Mouse (Mus musculus): ENCODE measurements at regions not wholly inside any gene's neighbourhood (a gene's known extent, or its start where the extent isn't known, plus 50 kb on each side); places are given as distances from the start of the nearest gene placed in this dataset.
"Not testable (repeated sequence)": the region's sequence is repeated elsewhere in the genome, so short reads cannot be mapped to it uniquely, and the experiment has no call there.

- intact Hi-C loops (cut with DNase I), result no loop called here
- Histone ChIP-seq H3K4me3 (no peak overlapping the region), H3K27ac (no peak overlapping the region)
- TF ChIP-seq CTCF (IDR thresholded peaks at IDR 0.05), result no peak
- DNase-seq, result no peak
These were observed 117.2 kb downstream of the Alg10b start for GRCm38 (mm10) chr15:90341261-90341660.

GRCm38 (mm10) chr15:90343771-90344170 lies 119.7 kb downstream of the Alg10b start:
- intact Hi-C loops (cut with DNase I), result no loop called here
- Histone ChIP-seq H3K4me3 (no peak overlapping the region), H3K27ac (no peak overlapping the region)
- TF ChIP-seq CTCF (IDR thresholded peaks at IDR 0.05), result no peak
- no peak for DNase-seq

GRCm38 (mm10) chr15:90344956-90345355 lies 120.8 kb downstream of the Alg10b start:
- Histone ChIP-seq H3K4me3 (no peak overlapping the region), H3K27ac (no peak overlapping the region)
- DNase-seq, result no peak
- intact Hi-C loops (cut with DNase I), result no loop called here
- TF ChIP-seq CTCF (IDR thresholded peaks at IDR 0.05), result no peak

- no peak for DNase-seq
- H3K4me3 ChIP-seq, result no peak overlapping the region
- TF ChIP-seq CTCF (IDR thresholded peaks at IDR 0.05), result no peak
- intact Hi-C loops (cut with DNase I), result no loop called here
- no peak overlapping the region for H3K27ac ChIP-seq
These were observed 122.1 kb downstream of the Alg10b start for GRCm38 (mm10) chr15:90346162-90346561.

GRCm38 (mm10) chr15:90346757-90347156 lies 122.6 kb downstream of the Alg10b start:
- no peak overlapping the region for H3K4me3 ChIP-seq

GRCm38 (mm10) chr15:90351898-90352297 lies 127.8 kb downstream of the Alg10b start:
- H3K27ac ChIP-seq, result no peak overlapping the region
- DNase-seq, result no peak
- no peak overlapping the region for H3K4me3 ChIP-seq
- intact Hi-C loops (cut with DNase I), result no loop called here
- no peak for TF ChIP-seq CTCF (IDR thresholded peaks at IDR 0.05)

More at GRCm38 (mm10) chr15:90346757-90347156, 122.6 kb downstream of the Alg10b start:
- intact Hi-C loops (cut with DNase I), result no loop called here
- DNase-seq, result no peak
- TF ChIP-seq CTCF (IDR thresholded peaks at IDR 0.05), result no peak
- no peak overlapping the region for H3K27ac ChIP-seq

GRCm38 (mm10) chr15:90365656-90366055 lies 141.5 kb downstream of the Alg10b start:
- intact Hi-C loops (cut with DNase I), result no loop called here
- no peak for TF ChIP-seq CTCF (IDR thresholded peaks at IDR 0.05)

GRCm38 (mm10) chr15:90377959-90378358 lies 153.8 kb downstream of the Alg10b start:
- Histone ChIP-seq H3K4me3 (no peak overlapping the region), H3K27ac (no peak overlapping the region)
- DNase-seq, result no peak
- intact Hi-C loops (cut with DNase I), result no loop called here
- no peak for TF ChIP-seq CTCF (IDR thresholded peaks at IDR 0.05)

More at GRCm38 (mm10) chr15:90365656-90366055, 141.5 kb downstream of the Alg10b start:
- DNase-seq, result no peak
- H3K27ac ChIP-seq, result no peak overlapping the region
- H3K4me3 ChIP-seq, result no peak overlapping the region

GRCm38 (mm10) chr15:90396961-90397360 lies 172.8 kb downstream of the Alg10b start:
- intact Hi-C loops (cut with DNase I), result no loop called here
- H3K27ac ChIP-seq, result no peak overlapping the region
- TF ChIP-seq CTCF (IDR thresholded peaks at IDR 0.05), result no peak
- no peak for DNase-seq
- H3K4me3 ChIP-seq, result no peak overlapping the region

GRCm38 (mm10) chr15:90397691-90398377 lies 173.7 kb downstream of the Alg10b start:
- Histone ChIP-seq H3K4me3 (no peak overlapping the region), H3K27ac (no peak overlapping the region)
- no peak for DNase-seq
- no peak for TF ChIP-seq CTCF (IDR thresholded peaks at IDR 0.05)
- intact Hi-C loops (cut with DNase I), result no loop called here

GRCm38 (mm10) chr15:90400326-90401280 lies 176.5 kb downstream of the Alg10b start:
- no peak for DNase-seq
- no peak for TF ChIP-seq CTCF (IDR thresholded peaks at IDR 0.05)
- Histone ChIP-seq H3K27ac (no peak overlapping the region), H3K4me3 (no peak overlapping the region)
- intact Hi-C loops (cut with DNase I), result no loop called here

- Histone ChIP-seq H3K4me3 (no peak overlapping the region), H3K27ac (no peak overlapping the region)
- intact Hi-C loops (cut with DNase I), result no loop called here
- peak; percentile 26 for DNase-seq
- peak; percentile 38 for TF ChIP-seq CTCF (IDR thresholded peaks at IDR 0.05)
These were observed 196.7 kb downstream of the Alg10b start for GRCm38 (mm10) chr15:90420776-90421175.

- intact Hi-C loops (cut with DNase I), result no loop called here
- no peak for DNase-seq
- no peak for TF ChIP-seq CTCF (IDR thresholded peaks at IDR 0.05)
These were observed 198.1 kb downstream of the Alg10b start for GRCm38 (mm10) chr15:90422122-90422614.

GRCm38 (mm10) chr15:90431048-90431447 lies 206.9 kb downstream of the Alg10b start:
- intact Hi-C loops (cut with DNase I); H3K4me3 ChIP-seq; H3K27ac ChIP-seq; DNase-seq: not testable (repeated sequence)

More at GRCm38 (mm10) chr15:90422122-90422614, 198.1 kb downstream of the Alg10b start:
- no peak overlapping the region for H3K4me3 ChIP-seq
- no peak overlapping the region for H3K27ac ChIP-seq
